Mouse (Mus musculus) kidney, embryonic 16.5 days (tissue): ENCODE results near the gene Gm36028. TPM values are rescaled to one million over a fixed set of nuclear protein-coding genes. Genes with fewer than 3 reads are reported as not detected.

Source experiments
- ATAC-seq: fragments of 200-750 bp; cut with Nextera tagmentation; 2 replicates; pipeline ENCODE4 v1.8.0; 2017; ENCODE audit warnings: moderate TSS enrichment; ENCODE audit not compliant: low FRiP score, low TSS enrichment
- H3K27ac ChIP-seq: fragments of 300-500 bp; sonication (generic); 2 replicates; pipeline ENCODE4 v1.5.1; 2014; ENCODE audit warnings: low read length
- H3K27me3 ChIP-seq: fragments of 300-500 bp; sonication (generic); 2 replicates; pipeline ENCODE4 v1.6.1; 2014; ENCODE audit warnings: low read length, control low read depth, mixed read lengths; ENCODE audit not compliant: insufficient read depth
- H3K36me3 ChIP-seq: fragments of 300-500 bp; sonication (generic); 2 replicates; pipeline ENCODE4 v1.6.1; 2014; ENCODE audit warnings: low read length, control low read depth, mixed read lengths; ENCODE audit not compliant: insufficient read depth
- H3K4me1 ChIP-seq: fragments of 300-500 bp; sonication (generic); 2 replicates; pipeline ENCODE4 v1.6.1; 2014; ENCODE audit warnings: low read length, control low read depth, mixed read lengths; ENCODE audit not compliant: insufficient read depth
- H3K4me2 ChIP-seq: fragments of 300-500 bp; sonication (generic); replicated peaks from 2 replicates; pipeline ENCODE4 v1.6.1; 2014; ENCODE audit warnings: low read depth, low read length
- H3K4me3 ChIP-seq: fragments of 300-500 bp; sonication (generic); 2 replicates; pipeline ENCODE4 v1.5.1; 2014; ENCODE audit warnings: mild to moderate bottlenecking, low read length
- H3K9ac ChIP-seq: fragments of 300-500 bp; sonication (generic); replicated peaks from 2 replicates; pipeline ENCODE4 v1.6.1; 2014; ENCODE audit warnings: low read length
- H3K9me3 ChIP-seq: fragments of 300-500 bp; sonication (generic); 2 replicates; pipeline ENCODE4 v1.6.1; 2016; ENCODE audit warnings: low read length, control low read depth
- WGBS: fragments of 180-500 bp; shearing (Covaris S2); extraction: QIAGEN DNeasy Blood & Tissue Kit; methylation state at CpG from one replicate; pipeline ENCODE4 v1.1.7; 2014; 5-methylcytosine and 5-hydroxymethylcytosine counted together
- polyA plus RNA-seq: library from polyadenylated mRNA; unstranded; fragments of >200 nt; fragmentation: Nextera tagmentation; extraction: Ambion mirVana; gene quantifications from 2 replicates; pipeline ENCODE4 v1.2.1, GENCODE M21; 2015

Gene Gm36028
- polyA plus RNA-seq, 1 experiment from 2014 or later, result 0.67 TPM

GRCm38 (mm10) chr16:37865841-37866240 is 4.9 kb upstream of the Gm36028 start:
- Histone ChIP-seq H3K27me3 (no peaks in the 10 kb centered on the region), H3K4me2 (no peak overlapping the region), H3K36me3 (no peaks in the 10 kb centered on the region), H3K4me3 (no peak overlapping the region), H3K9ac (no peak overlapping the region), H3K4me1 (peaks cover 12% of the 10 kb centered on the region), H3K27ac (no peak overlapping the region), H3K9me3 (no peaks in the 10 kb centered on the region; the same call in 1 of the 2 replicates)
- 82% methylated on average over 9 of the region's 9 CpGs for WGBS
- ATAC-seq, result no peak

DNA sequence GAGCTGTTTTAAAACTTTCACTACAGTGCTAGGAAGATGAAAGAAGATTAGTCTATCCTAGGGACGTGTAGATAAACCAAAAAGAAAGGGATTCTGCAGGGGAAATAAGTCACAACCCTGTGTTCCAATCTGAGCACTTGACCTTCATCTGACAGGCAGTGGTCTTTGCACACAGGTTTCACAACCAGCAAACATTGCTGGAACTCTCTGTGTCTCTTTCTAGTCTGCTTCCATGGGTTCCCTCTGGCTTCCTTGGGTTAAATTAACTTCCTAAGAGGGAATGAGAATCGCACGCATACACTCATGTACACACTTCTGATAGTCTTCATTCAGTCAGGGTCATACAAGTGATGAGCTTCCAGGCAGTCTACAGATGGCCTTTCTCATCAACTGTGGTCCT is 2.9 kb upstream of the Gm36028 start:
- Histone ChIP-seq H3K4me2 (no peak overlapping the region), H3K27ac (no peak overlapping the region), H3K4me1 (no peaks in the 10 kb centered on the region), H3K4me3 (no peak overlapping the region), H3K9ac (no peak overlapping the region), H3K36me3 (no peaks in the 10 kb centered on the region), H3K27me3 (no peaks in the 10 kb centered on the region), H3K9me3 (no peaks in the 10 kb centered on the region; the same call in 1 of the 2 replicates)
- WGBS, result 74% methylated on average over 3 of the region's 3 CpGs
- no peak for ATAC-seq

DNA sequence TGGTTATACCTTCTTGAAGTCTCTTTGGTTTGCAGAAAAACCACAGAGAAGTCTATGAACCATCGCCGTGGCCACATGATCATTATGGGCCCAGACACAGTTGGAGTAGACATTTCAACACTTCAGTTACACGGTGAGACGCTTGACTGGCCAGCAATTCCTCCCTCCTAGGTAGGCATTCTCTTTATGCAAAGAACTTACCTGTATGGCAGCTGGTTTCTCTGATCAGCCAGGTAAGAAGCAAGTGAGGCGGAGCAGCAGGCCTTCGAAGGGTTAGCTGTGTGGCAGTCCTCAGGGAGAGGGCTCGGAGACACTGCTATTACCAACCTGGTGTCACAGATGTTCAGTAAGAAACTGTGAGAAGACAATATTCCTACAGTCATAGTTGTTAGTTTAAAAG is 733 bp downstream of the Gm36028 start:
- 63% methylated on average over 7 of the region's 7 CpGs for WGBS
- no peak overlapping the region for H3K4me2 ChIP-seq
- H3K4me3 ChIP-seq, result no peak overlapping the region
- H3K4me1 ChIP-seq, result no peaks in the 10 kb centered on the region
- no peak overlapping the region for H3K9ac ChIP-seq
- no peaks in the 10 kb centered on the region for H3K36me3 ChIP-seq
- no peaks in the 10 kb centered on the region; the same call in 1 of the 2 replicates for H3K9me3 ChIP-seq
- no peaks in the 10 kb centered on the region for H3K27me3 ChIP-seq
- 0 out of 2 replicates have a peak overlapping the region, but pooled peaks have one; percentile 17 for H3K27ac ChIP-seq
- 0 out of 2 replicates have a peak, but pooled peaks have one; percentile 36 for ATAC-seq

GRCm38 (mm10) chr16:37857495-37857894 is 3.5 kb downstream of the Gm36028 start:
- Histone ChIP-seq H3K27ac (no peak overlapping the region), H3K4me3 (no peak overlapping the region), H3K4me2 (no peak overlapping the region), H3K9me3 (no peaks in the 10 kb centered on the region; the same call in 1 of the 2 replicates), H3K4me1 (peaks cover 9% of the 10 kb centered on the region), H3K36me3 (no peaks in the 10 kb centered on the region), H3K9ac (no peak overlapping the region), H3K27me3 (no peaks in the 10 kb centered on the region)
- WGBS, result 76% methylated on average over 8 of the region's 8 CpGs
- no peak for ATAC-seq

GRCm38 (mm10) chr16:37856327-37856726 is 4.6 kb downstream of the Gm36028 start:
- Histone ChIP-seq H3K9me3 (no peaks in the 10 kb centered on the region), H3K4me3 (no peak overlapping the region), H3K9ac (no peak overlapping the region), H3K4me1 (peaks cover 9% of the 10 kb centered on the region), H3K36me3 (no peaks in the 10 kb centered on the region), H3K4me2 (no peak overlapping the region), H3K27me3 (no peaks in the 10 kb centered on the region), H3K27ac (no peak overlapping the region)
- peak; percentile 18; the same call in 1 of the 2 replicates for ATAC-seq
- 18% methylated on average over 3 of the region's 3 CpGs for WGBS

GRCm38 (mm10) chr16:37855583-37855982 is 5.4 kb downstream of the Gm36028 start:
- no peak overlapping the region for H3K9ac ChIP-seq
- WGBS, result 38% methylated on average over 8 of the region's 8 CpGs
- ATAC-seq, result no peak
- H3K4me1 ChIP-seq, result peaks cover 9% of the 10 kb centered on the region
- no peak overlapping the region for H3K27ac ChIP-seq
- H3K36me3 ChIP-seq, result no peaks in the 10 kb centered on the region
- H3K9me3 ChIP-seq, result no peaks in the 10 kb centered on the region
- H3K4me2 ChIP-seq, result no peak overlapping the region
- no peak overlapping the region for H3K4me3 ChIP-seq
- H3K27me3 ChIP-seq, result no peaks in the 10 kb centered on the region

DNA sequence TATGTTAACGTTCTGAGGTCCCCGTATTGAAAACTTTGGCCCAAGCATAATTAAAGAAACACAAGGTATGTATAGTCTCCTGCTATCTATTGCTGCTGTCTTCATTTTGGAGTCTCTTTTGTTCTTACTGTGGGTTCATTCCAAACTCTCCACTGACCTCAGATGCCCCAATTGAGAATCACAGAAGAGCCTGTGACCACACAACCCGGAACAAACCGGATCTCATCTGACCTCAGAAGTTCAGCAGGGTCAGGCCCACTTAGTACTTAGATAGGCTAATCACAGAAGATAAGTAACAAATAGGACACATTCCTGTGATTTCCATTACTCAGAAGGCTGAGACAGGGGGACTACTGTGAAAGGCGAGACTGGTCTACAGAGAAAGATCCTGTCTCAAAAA is 6.4 kb downstream of the Gm36028 start:
- H3K36me3 ChIP-seq, result no peaks in the 10 kb centered on the region
- no peak overlapping the region for H3K4me3 ChIP-seq
- no peaks in the 10 kb centered on the region for H3K27me3 ChIP-seq
- ATAC-seq, result no peak
- no peak overlapping the region for H3K27ac ChIP-seq
- 58% methylated on average over 5 of the region's 5 CpGs for WGBS
- peaks cover 9% of the 10 kb centered on the region for H3K4me1 ChIP-seq
- H3K9me3 ChIP-seq, result no peaks in the 10 kb centered on the region
- no peak overlapping the region for H3K9ac ChIP-seq
- H3K4me2 ChIP-seq, result no peak overlapping the region

DNA sequence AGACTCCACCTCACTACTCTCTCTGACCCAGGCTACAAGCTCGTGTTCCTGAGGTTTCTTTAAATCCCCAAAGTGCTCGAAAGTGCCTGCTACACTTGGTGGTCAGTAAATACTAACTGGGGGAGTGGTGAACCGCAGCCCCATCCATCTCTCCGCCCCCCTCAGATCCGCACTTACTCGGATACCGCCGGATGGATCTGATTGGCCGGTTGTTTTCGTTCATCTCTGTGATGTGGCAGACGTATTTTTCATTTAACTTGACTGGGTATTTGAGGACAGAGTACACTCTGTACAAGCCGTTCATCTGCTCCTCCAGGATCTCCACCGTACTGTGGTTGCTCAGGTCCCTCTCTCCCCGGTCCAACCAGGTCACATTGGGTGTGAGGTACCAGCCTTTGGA is 6.9 kb downstream of the Gm36028 start:
- WGBS, result 67% methylated on average over 14 of the region's 14 CpGs

DNA sequence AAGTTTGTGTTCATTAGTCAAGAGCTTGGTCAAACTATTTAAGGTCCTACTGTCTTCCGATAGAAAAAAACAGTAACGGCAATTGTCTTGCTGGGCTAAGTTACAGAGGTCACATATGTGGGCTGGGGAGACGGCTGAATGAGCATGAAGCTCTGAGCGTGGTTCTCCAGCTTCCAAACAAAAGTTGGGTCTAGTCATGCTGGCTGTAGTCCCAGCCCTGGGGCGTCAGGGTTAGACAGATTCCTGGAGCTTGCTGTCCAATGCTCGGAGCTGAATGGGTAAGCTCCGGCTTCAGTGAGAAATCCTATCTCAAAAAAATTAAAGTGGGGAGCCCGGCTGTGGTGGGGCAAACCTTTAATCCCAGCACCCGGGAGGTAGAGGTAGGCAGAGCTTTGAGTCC is 7.7 kb downstream of the Gm36028 start:
- 46% methylated on average over 9 of the region's 9 CpGs for WGBS
- ATAC-seq, result no peak
- Histone ChIP-seq H3K9me3 (no peaks in the 10 kb centered on the region), H3K9ac (no peak overlapping the region), H3K4me2 (no peak overlapping the region), H3K27me3 (no peaks in the 10 kb centered on the region), H3K4me1 (peaks cover 9% of the 10 kb centered on the region), H3K4me3 (no peak overlapping the region), H3K36me3 (no peaks in the 10 kb centered on the region), H3K27ac (no peak overlapping the region)

More for the DNA sequence above, 6.9 kb downstream of the Gm36028 start:
- Histone ChIP-seq H3K27me3 (no peaks in the 10 kb centered on the region), H3K9ac (no peak overlapping the region), H3K4me1 (peaks cover 9% of the 10 kb centered on the region), H3K4me2 (no peak overlapping the region), H3K4me3 (no peak overlapping the region), H3K9me3 (no peaks in the 10 kb centered on the region), H3K27ac (no peak overlapping the region), H3K36me3 (no peaks in the 10 kb centered on the region)
- no peak for ATAC-seq

- no peaks in the 10 kb centered on the region for H3K27me3 ChIP-seq
- H3K9me3 ChIP-seq, result no peaks in the 10 kb centered on the region
- no peak overlapping the region; the same call in 1 of the 2 replicates for H3K4me2 ChIP-seq
- H3K9ac ChIP-seq, result no peak overlapping the region
- peaks cover 9% of the 10 kb centered on the region for H3K4me1 ChIP-seq
- no peaks in the 10 kb centered on the region for H3K36me3 ChIP-seq
- ATAC-seq, result peak; percentile 76
- H3K27ac ChIP-seq, result peak overlapping the region; percentile 74
- 18% methylated on average over 5 of the region's 5 CpGs for WGBS
- no peak overlapping the region for H3K4me3 ChIP-seq
These were observed 9.6 kb downstream of the Gm36028 start for GRCm38 (mm10) chr16:37851366-37851765.
